Mouse (Mus musculus) leukemia stem cell, adult 10-12 weeks (primary cell): ENCODE measurements around the gene Atp1a3. TPM values are rescaled to one million over a fixed set of nuclear protein-coding genes. Genes with fewer than 3 reads are reported as not detected.

ENCODE experiments used
- polyA plus RNA-seq: library from polyadenylated mRNA; stranded (reverse); fragments of >175 nt; gene quantifications from 2 replicates; pipeline ENCODE4 v1.2.3, GENCODE M21; 2012; ENCODE audit warnings: low replicate concordance

The Atp1a3 gene
- polyA plus RNA-seq = 7.9 TPM in 2 replicates

GRCm38 (mm10) chr7:25005421-25006065, at the start of gene Atp1a3:
TSS of gene Atp1a3 (minus strand) at chr7:25005958.

GRCm38 (mm10) chr7:24971972-24972893, 33.5 kb downstream of the Atp1a3 start, which contains the start of gene Rabac1:
TSS of gene Rabac1 (minus strand) at chr7:24972754.

DNA sequence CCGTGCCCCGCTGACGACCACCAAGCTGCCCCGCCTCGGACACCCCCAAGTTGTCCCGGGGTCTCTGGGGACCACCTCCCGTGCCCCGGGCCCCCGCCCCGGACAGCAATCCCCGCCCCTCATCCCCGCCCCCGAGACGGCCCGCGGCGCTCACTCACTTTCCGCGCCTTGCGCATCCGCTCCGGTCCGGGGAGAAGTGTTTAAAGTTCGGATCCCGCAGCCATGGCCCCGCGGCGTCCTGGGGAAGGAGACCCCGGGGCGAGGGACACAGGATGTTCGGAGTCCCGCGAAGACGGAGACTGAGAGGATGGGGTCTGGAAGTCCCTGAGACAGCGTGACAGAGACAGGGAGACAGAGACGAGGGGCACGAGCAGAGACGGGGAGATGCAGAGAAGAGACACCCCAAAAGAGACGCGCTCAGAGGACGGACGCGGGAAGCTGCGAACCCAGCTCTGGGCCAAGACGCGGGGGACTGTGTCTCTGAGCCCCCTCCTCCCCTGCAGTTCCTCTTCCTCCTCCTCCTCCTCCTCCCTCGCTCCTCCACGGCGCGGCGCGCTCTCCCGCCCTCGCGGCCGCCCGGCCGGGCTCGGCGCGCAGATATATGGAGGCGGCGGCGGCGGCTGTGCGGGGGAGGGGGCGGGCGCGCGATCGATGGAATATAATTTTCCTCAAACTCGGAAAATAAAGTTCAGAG, 61.4 kb downstream of the Atp1a3 start, which contains the start of gene Gm4881:
TSS of gene Gm4881 (minus strand) at position 238 of the 694 bp plus-strand sequence.

Other genes starting within 250 kb of the Atp1a3 start
- gene Cd177, start 245.6 kb downstream of the Atp1a3 start, polyA plus RNA-seq = 2.3 and 4.1 TPM in 2 replicates
- gene Ceacam10, start 228.8 kb downstream of the Atp1a3 start, polyA plus RNA-seq = not detected in 2 replicates
- 2.4 TPM in 1 of 2 replicates, not detected in the other for gene Gm9844, start 143.7 kb downstream of the Atp1a3 start, polyA plus RNA-seq
- not detected in 2 replicates for gene Lypd4, start 136.0 kb downstream of the Atp1a3 start, polyA plus RNA-seq
- not detected in 2 replicates for gene Dmrtc2, start 135.9 kb downstream of the Atp1a3 start, polyA plus RNA-seq
- 787 and 2,493 TPM in 2 replicates for gene Rps19, start 121.6 kb downstream of the Atp1a3 start, polyA plus RNA-seq
- gene Cd79a, start 108.6 kb downstream of the Atp1a3 start, polyA plus RNA-seq = 103 and 452 TPM in 2 replicates
- 349 and 427 TPM in 2 replicates for gene Arhgef1, start 103.0 kb downstream of the Atp1a3 start, polyA plus RNA-seq
- not detected in 2 replicates for gene Gm4881, start 61.5 kb downstream of the Atp1a3 start, polyA plus RNA-seq
- gene Rabac1, start 33.2 kb downstream of the Atp1a3 start, polyA plus RNA-seq = 176 and 289 TPM in 2 replicates
- gene Grik5, start 66.4 kb upstream of the Atp1a3 start, polyA plus RNA-seq = 4.1 and 7.6 TPM in 2 replicates
- 49.9 and 50.4 TPM in 2 replicates for gene Zfp574, start 66.6 kb upstream of the Atp1a3 start, polyA plus RNA-seq
- 96.6 and 111 TPM in 2 replicates for gene Pou2f2, start 173.8 kb upstream of the Atp1a3 start, polyA plus RNA-seq
- 73.5 and 107 TPM in 2 replicates for gene Dedd2, start 214.7 kb upstream of the Atp1a3 start, polyA plus RNA-seq
- 36.8 and 39.8 TPM in 2 replicates for gene Zfp526, start 215.5 kb upstream of the Atp1a3 start, polyA plus RNA-seq
- gene Gsk3a, start 231.9 kb upstream of the Atp1a3 start, polyA plus RNA-seq = 229 and 252 TPM in 2 replicates
- 146 and 147 TPM in 2 replicates for gene Erf, start 244.8 kb upstream of the Atp1a3 start, polyA plus RNA-seq